Mouse (Mus musculus): ENCODE results near the gene Otud7a. TPM values are rescaled to one million over a fixed set of nuclear protein-coding genes. Genes with fewer than 3 reads are reported as not detected.

The Otud7a gene
- polyA plus RNA-seq, 1 experiment from 2014 or later, result 5.5 TPM

DNA sequence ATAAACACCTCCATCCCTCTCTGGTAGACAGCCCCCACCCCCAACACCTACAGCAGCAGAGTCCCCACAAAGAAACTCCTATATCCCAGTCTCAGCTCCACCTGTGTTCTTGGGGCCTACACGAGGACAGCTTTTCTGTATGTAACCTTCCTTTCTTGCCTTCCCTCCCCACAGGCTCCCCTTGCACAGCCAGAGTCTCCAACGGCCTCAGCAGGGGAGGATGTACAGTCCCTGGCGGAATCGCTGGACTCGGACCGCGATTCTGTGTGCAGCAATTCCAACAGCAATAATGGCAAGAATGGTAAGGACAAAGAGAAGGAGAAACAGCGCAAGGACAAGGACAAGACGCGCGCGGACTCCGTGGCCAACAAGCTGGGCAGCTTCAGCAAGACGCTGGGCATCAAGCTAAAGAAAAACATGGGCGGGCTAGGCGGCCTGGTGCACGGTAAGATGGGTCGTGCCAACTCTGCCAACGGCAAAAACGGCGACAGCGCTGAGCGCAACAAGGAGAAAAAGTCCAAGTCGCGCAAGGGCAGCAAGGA lies 312.7 kb downstream of the Otud7a start:
- Histone ChIP-seq H3K4me2 (peak overlapping the region; percentile 78), H3K36me3 (no peaks in the 10 kb centered on the region), H3K27me3 (replicated peaks) (peaks cover 68% of the 10 kb centered on the region), H3K9ac (replicated peaks) (peak overlapping the region; percentile 46; the same call in 1 of the 2 replicates), H3K4me3 (replicated peaks) (peak overlapping the region; percentile 50), H3K4me1 (peaks cover 55% of the 10 kb centered on the region), H3K9me3 (replicated peaks) (no peaks in the 10 kb centered on the region), H3K27ac (replicated peaks) (0 out of 2 replicates have a peak overlapping the region, but pooled peaks have one; percentile 34)
- no peak for ATAC-seq (ENCODE audit: low FRiP score)
- WGBS, result 5% methylated on average over 25 of the region's 25 CpGs

DNA sequence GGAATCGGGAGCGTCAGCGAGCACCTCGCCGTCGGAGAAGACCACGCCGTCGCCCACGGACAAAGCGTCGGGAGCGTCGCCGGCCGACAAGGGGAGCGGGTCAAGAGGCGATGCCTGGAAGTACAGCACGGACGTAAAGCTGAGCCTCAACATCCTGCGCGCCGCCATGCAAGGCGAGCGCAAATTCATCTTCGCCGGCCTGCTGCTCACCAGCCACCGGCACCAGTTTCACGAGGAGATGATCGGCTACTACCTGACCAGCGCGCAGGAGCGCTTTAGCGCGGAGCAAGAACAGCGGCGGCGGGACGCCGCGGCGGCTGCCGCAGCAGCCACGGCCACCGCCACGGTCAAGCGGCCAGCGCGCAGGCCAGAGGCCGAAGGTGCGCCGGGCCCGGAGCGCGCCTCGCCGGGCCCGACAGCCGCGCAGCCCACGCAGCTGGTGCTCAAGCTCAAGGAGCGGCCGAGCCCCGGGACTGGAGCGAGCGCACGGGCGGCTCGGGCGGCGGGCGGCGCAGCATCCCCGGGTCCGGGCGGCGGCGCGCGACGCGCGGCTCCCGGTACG lies 313.2 kb downstream of the Otud7a start:
- ATAC-seq (ENCODE audit: low FRiP score), result peak; percentile 10; the same call in 1 of the 2 replicates
- Histone ChIP-seq H3K9me3 (replicated peaks) (no peaks in the 10 kb centered on the region), H3K4me1 (peaks cover 55% of the 10 kb centered on the region), H3K27ac (replicated peaks) (peak overlapping the region; percentile 34), H3K9ac (replicated peaks) (peak overlapping the region; percentile 46), H3K4me3 (replicated peaks) (peak overlapping the region; percentile 50), H3K27me3 (replicated peaks) (peaks cover 68% of the 10 kb centered on the region), H3K4me2 (peak overlapping the region; percentile 78), H3K36me3 (no peaks in the 10 kb centered on the region)
- WGBS, result under 1% methylated on average over 83 of the region's 85 CpGs

DNA sequence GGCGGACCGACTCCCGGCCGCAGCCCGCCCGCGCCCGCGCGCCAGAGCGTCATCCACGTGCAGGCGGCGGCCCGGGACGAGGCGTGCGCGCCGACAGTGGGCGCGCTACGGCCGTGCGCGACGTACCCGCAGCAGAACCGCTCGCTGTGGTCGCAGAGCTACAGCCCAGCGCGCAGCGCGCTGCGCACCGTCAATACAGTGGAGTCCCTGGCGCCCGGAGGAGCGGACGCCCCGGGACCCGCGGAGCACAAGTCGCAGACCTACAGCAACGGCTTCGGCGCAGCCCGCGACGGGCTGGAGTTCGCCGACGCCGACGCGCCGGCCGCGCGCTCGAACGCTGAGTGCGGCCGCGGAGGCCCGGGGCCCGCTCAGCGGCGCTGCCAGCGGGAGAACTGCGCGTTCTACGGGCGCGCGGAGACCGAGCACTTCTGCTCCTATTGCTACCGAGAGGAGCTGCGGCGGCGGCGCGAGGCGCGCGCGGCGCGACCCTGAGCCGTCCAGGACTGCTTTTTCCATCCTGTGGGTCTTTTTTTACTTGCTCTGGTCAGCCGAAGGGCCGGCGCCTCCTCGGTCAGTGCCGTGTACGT lies 313.8 kb downstream of the Otud7a start:
- WGBS, result under 1% methylated on average over 70 of the region's 97 CpGs

DNA sequence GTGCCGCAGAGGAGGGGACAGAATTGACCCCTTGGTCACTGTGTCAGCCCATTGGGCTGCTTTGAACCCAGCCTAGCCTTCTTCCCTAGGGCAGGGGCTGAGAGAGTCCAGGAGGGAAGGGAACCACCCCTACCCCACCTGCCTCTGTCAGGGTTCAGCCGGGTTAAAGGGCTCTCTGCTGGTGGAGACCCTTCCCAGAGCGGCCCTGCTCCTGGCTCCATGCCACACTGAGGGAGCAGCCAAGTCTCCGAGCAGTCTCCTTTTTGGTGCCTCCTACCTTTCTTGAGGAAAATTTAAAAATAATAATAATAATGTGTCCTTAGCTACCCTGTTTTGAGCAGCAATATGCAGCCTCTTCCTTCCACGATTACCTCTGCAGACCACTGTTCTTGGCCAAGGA lies 315.1 kb downstream of the Otud7a start:
- no peak overlapping the region for H3K4me3 ChIP-seq (replicated peaks)
- no peaks in the 10 kb centered on the region for H3K36me3 ChIP-seq
- no peak for ATAC-seq (ENCODE audit: low FRiP score)
- H3K27ac ChIP-seq (replicated peaks), result no peak overlapping the region
- no peak overlapping the region for H3K9ac ChIP-seq (replicated peaks)
- 32% methylated on average over 5 of the region's 5 CpGs for WGBS
- peak overlapping the region; percentile 78 for H3K4me2 ChIP-seq
- peaks cover 39% of the 10 kb centered on the region for H3K4me1 ChIP-seq
- H3K9me3 ChIP-seq (replicated peaks), result no peaks in the 10 kb centered on the region
- peaks cover 61% of the 10 kb centered on the region for H3K27me3 ChIP-seq (replicated peaks)

More for the DNA sequence above, 313.8 kb downstream of the Otud7a start:
- H3K36me3 ChIP-seq, result no peaks in the 10 kb centered on the region
- H3K4me3 ChIP-seq (replicated peaks), result peak overlapping the region; percentile 50
- peak overlapping the region; percentile 78 for H3K4me2 ChIP-seq
- peaks cover 52% of the 10 kb centered on the region for H3K4me1 ChIP-seq
- peak overlapping the region; percentile 46 for H3K9ac ChIP-seq (replicated peaks)
- no peaks in the 10 kb centered on the region for H3K9me3 ChIP-seq (replicated peaks)
- peaks cover 68% of the 10 kb centered on the region for H3K27me3 ChIP-seq (replicated peaks)
- 0 out of 2 replicates have a peak overlapping the region, but pooled peaks have one; percentile 34 for H3K27ac ChIP-seq (replicated peaks)
- ATAC-seq (ENCODE audit: low FRiP score), result peak; percentile 82

DNA sequence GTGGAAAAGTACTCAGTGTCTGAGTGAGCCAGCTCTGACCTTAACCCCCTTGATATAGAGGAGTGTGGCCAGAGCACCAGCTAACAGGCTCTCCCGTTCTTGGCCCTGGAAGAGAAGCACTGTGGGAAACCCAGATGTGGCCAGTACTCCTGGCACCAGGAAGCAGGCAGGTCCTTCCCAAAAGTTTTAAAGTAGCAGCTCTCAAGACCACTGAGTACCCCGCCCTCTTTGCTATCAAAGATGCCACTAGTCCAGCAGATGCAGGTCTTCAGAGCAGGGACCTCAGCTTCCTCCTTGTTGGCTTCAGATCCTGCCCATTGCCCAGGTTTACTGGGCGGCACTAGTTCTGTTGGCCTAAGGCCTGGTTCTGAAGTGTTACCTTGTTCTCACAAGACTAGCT lies 318.0 kb downstream of the Otud7a start:
- Histone ChIP-seq H3K27me3 (replicated peaks) (peaks cover 38% of the 10 kb centered on the region), H3K36me3 (no peaks in the 10 kb centered on the region), H3K4me3 (replicated peaks) (no peak overlapping the region), H3K4me2 (no peak overlapping the region), H3K27ac (replicated peaks) (no peak overlapping the region), H3K4me1 (peaks cover 22% of the 10 kb centered on the region), H3K9ac (replicated peaks) (no peak overlapping the region), H3K9me3 (replicated peaks) (no peaks in the 10 kb centered on the region)
- WGBS, result 84% methylated on average over 3 of the region's 3 CpGs
- ATAC-seq (ENCODE audit: low FRiP score), result no peak

DNA sequence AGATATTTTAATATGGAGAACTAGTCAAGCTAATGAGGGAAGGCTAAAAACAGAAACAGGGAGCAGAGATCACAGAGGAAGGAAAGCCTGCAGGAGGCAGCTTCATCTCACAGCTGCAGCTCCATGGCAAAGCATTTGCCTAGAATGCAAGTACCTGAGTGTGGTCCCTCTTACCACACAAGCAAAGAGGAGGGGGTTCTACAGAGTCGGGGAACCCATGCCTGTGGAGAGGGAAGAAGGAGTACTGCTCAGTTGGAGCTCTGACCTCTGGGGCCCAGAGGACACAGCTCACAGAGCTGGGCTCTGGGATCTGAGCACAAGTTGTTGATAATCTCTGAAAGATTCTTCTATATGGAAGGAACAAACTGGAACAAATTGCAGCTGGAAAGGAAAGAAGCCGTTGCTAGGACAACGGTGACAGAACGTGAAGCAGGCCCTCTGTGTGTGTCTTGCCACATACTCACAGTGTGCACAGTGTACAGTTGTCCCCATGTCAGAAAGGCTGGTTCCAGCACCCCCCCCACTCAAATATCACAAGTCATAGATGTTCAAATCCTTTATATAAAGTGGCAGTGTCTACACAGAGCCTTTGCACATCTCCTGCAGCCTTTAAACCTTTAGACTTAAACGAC lies 324.0 kb downstream of the Otud7a start:
- peak; percentile 69; the same call in 1 of the 2 replicates for ATAC-seq (ENCODE audit: low FRiP score)
- Histone ChIP-seq H3K9me3 (replicated peaks) (no peaks in the 10 kb centered on the region), H3K4me1 (peaks cover 8% of the 10 kb centered on the region), H3K9ac (replicated peaks) (no peak overlapping the region), H3K27ac (replicated peaks) (no peak overlapping the region), H3K4me3 (replicated peaks) (no peak overlapping the region), H3K36me3 (no peaks in the 10 kb centered on the region), H3K4me2 (no peak overlapping the region), H3K27me3 (replicated peaks) (no peaks in the 10 kb centered on the region)
- WGBS, result 36% methylated on average over 5 of the region's 5 CpGs

DNA sequence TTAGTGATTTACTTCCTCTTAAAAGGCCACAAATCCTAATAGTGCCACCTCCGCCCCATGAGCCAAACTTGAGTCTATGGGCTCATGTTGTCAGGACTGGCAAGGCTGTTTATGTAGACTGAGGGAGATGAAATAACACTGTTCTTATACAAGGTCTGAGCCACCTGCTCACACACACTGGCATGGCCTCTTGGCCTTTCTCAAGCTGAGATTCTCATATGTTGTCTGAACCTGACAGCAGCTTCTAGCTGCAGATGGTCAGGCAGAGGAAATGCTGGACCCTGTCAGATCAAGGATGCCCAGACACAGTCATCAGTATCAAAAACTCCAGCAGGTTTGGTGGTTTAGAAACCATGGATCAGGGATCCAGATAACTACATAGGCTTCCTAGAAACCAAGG lies 328.7 kb downstream of the Otud7a start:
- WGBS, result 91% methylated on average over 1 of the region's 1 CpGs
- Histone ChIP-seq H3K9me3 (replicated peaks) (no peaks in the 10 kb centered on the region), H3K36me3 (no peaks in the 10 kb centered on the region), H3K4me2 (no peak overlapping the region), H3K27me3 (replicated peaks) (no peaks in the 10 kb centered on the region), H3K9ac (replicated peaks) (no peak overlapping the region), H3K4me3 (replicated peaks) (no peak overlapping the region), H3K4me1 (peaks cover 5% of the 10 kb centered on the region), H3K27ac (replicated peaks) (no peak overlapping the region)
- no peak for ATAC-seq (ENCODE audit: low FRiP score)

DNA sequence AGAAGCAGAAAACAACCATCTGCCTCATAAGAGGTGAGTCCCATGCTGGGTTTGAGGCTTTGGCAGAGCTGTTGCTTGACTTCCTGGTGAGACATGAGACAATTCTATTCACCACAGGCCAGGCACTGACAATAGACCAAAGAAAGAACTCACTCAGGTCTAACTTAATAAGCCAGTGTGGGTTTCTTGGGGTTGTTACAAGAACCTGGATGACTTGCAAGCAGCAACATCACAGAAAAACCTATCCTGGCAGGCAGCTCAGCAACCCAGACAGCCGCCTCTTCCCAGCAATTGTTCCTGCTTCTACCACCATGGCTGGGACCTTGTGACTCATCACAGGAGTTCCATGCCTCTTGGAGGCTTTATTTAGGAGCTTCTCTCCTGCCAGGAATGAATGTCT lies 329.7 kb downstream of the Otud7a start:
- H3K4me2 ChIP-seq, result no peak overlapping the region
- H3K9ac ChIP-seq (replicated peaks), result no peak overlapping the region
- no peaks in the 10 kb centered on the region for H3K4me1 ChIP-seq
- no peak overlapping the region for H3K4me3 ChIP-seq (replicated peaks)
- no peaks in the 10 kb centered on the region for H3K27me3 ChIP-seq (replicated peaks)
- 50% methylated on average over 1 of the region's 1 CpGs for WGBS
- no peaks in the 10 kb centered on the region for H3K36me3 ChIP-seq
- H3K9me3 ChIP-seq (replicated peaks), result no peaks in the 10 kb centered on the region
- no peak for ATAC-seq (ENCODE audit: low FRiP score)
- no peak overlapping the region for H3K27ac ChIP-seq (replicated peaks)

DNA sequence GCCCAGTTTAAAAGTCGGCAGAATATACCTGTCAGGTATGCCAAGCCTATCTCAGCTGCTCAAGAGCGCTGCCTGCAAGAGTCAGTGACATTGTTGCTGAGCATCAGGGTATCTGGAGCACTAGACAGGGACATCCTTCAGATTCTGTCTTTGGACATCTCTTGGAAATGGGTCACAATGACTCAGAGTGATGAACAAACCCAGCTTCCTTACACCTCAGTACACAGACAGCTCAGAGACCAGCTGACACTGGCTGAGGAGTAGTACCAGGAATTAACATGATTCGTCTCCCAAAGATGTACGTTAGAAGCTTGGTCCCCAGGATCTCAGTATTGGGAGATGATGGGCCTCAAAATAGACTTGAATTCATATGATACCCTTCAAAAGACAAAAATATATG lies 332.8 kb downstream of the Otud7a start:
- no peak overlapping the region for H3K4me2 ChIP-seq
- H3K9ac ChIP-seq (replicated peaks), result no peak overlapping the region
- no peak overlapping the region for H3K27ac ChIP-seq (replicated peaks)
- H3K4me1 ChIP-seq, result no peaks in the 10 kb centered on the region
- H3K4me3 ChIP-seq (replicated peaks), result no peak overlapping the region
- no peaks in the 10 kb centered on the region for H3K9me3 ChIP-seq (replicated peaks)
- 92% methylated on average over 4 of the region's 4 CpGs for WGBS
- H3K27me3 ChIP-seq (replicated peaks), result no peaks in the 10 kb centered on the region
- no peak for ATAC-seq (ENCODE audit: low FRiP score)
- H3K36me3 ChIP-seq, result no peaks in the 10 kb centered on the region

DNA sequence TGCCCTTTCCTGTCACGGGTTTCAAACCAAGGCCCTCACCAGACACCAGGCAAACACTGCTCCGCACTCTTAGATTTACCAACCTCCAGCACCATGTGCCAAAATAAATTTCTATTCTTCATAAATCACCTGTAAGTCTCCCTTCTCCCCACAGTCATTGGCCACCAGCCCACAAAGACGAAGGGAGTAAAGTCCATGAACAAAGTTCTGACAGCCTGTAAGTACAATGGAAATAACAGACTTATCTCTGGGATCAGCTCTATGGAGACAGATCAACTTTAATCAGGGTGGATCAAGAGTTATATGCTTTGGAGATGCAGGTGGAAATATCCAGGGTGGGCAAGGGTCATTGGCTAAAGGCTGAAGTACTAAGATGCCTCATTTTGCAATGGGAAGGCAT lies 336.3 kb downstream of the Otud7a start:
- ATAC-seq (ENCODE audit: low FRiP score), result no peak
- WGBS, result 93% methylated on average over 3 of the region's 3 CpGs
- H3K36me3 ChIP-seq, result no peaks in the 10 kb centered on the region
- H3K27me3 ChIP-seq (replicated peaks), result no peaks in the 10 kb centered on the region
- H3K4me1 ChIP-seq, result no peaks in the 10 kb centered on the region
- H3K4me2 ChIP-seq, result no peak overlapping the region
- no peak overlapping the region for H3K27ac ChIP-seq (replicated peaks)
- H3K9me3 ChIP-seq (replicated peaks), result no peaks in the 10 kb centered on the region
- H3K9ac ChIP-seq (replicated peaks), result no peak overlapping the region
- no peak overlapping the region for H3K4me3 ChIP-seq (replicated peaks)

DNA sequence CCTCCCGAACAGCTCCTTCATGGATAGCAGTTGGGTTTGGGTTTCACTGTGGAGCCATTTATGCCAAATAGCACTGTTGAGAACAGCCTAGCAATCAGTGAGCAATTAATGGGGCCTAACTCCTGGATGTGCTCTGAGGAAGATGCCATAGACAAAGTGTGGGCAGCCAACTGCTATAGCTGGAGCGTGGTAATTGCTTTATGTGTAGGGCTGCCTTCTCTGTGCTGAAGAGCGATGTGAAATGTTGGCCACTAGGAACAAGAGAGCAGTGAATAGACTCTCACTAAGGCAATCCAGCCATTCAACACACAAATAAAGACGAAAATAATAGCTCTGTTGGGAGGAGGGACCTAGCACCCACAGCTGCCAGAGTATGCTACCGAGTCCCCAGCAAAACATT lies 345.2 kb downstream of the Otud7a start:
- 0 out of 2 replicates have a peak, but pooled peaks cover 5% of the 10 kb centered on the region for H3K4me1 ChIP-seq
- ATAC-seq (ENCODE audit: low FRiP score), result peak; percentile 65
- no peaks in the 10 kb centered on the region for H3K36me3 ChIP-seq
- no peak overlapping the region for H3K27ac ChIP-seq (replicated peaks)
- no peak overlapping the region for H3K4me2 ChIP-seq
- H3K4me3 ChIP-seq (replicated peaks), result no peak overlapping the region
- WGBS, result 18% methylated on average over 5 of the region's 5 CpGs
- no peak overlapping the region for H3K9ac ChIP-seq (replicated peaks)
- no peaks in the 10 kb centered on the region for H3K9me3 ChIP-seq (replicated peaks)
- H3K27me3 ChIP-seq (replicated peaks), result no peaks in the 10 kb centered on the region
